Mouse (Mus musculus) forebrain, embryonic 15.5 days (tissue): ENCODE measurements around the gene Gm16253. TPM values are rescaled to one million over a fixed set of nuclear protein-coding genes. Genes with fewer than 3 reads are reported as not detected.
A peak's percentile ranks its signal among the peaks of the same experiment; 100 is the strongest.

Source experiments
- ATAC-seq: fragments of 200-750 bp; cut with Nextera tagmentation; replicated peaks from 2 replicates; pipeline ENCODE4 v1.8.0; 2017; ENCODE audit warnings: mild to moderate bottlenecking, moderate TSS enrichment, moderate library complexity
- H3K27ac ChIP-seq: fragments of 300-500 bp; sonication (generic); replicated peaks from 2 replicates; pipeline ENCODE4 v1.5.1; 2015; ENCODE audit warnings: mild to moderate bottlenecking, inconsistent platforms
- H3K27me3 ChIP-seq: fragments of 300-500 bp; sonication (generic); 2 replicates; pipeline ENCODE4 v1.6.1; 2015; ENCODE audit warnings: inconsistent platforms
- H3K36me3 ChIP-seq: fragments of 300-500 bp; sonication (generic); 2 replicates; pipeline ENCODE4 v1.6.1; 2015; ENCODE audit warnings: mild to moderate bottlenecking, inconsistent platforms
- H3K4me1 ChIP-seq: fragments of 300-500 bp; sonication (generic); 2 replicates; pipeline ENCODE4 v1.6.1; 2015; ENCODE audit warnings: inconsistent platforms
- H3K4me2 ChIP-seq: fragments of 300-500 bp; sonication (generic); replicated peaks from 2 replicates; pipeline ENCODE4 v1.6.1; 2015; ENCODE audit warnings: mild to moderate bottlenecking, inconsistent platforms
- H3K4me3 ChIP-seq: fragments of 300-500 bp; sonication (generic); 2 replicates; pipeline ENCODE4 v1.5.1; 2015; ENCODE audit warnings: mild to moderate bottlenecking, inconsistent platforms
- H3K9ac ChIP-seq: fragments of 300-500 bp; sonication (generic); replicated peaks from 2 replicates; pipeline ENCODE4 v1.6.1; 2015; ENCODE audit warnings: mild to moderate bottlenecking, inconsistent platforms
- H3K9me3 ChIP-seq: fragments of 300-500 bp; sonication (generic); 2 replicates; pipeline ENCODE4 v1.6.1; 2016; ENCODE audit warnings: inconsistent platforms
- WGBS: fragments of 180-500 bp; shearing (Covaris S2); methylation state at CpG from one replicate; pipeline ENCODE4 v1.1.7; 2015; ENCODE audit warnings: mixed read lengths; 5-methylcytosine and 5-hydroxymethylcytosine counted together
- polyA plus RNA-seq: library from polyadenylated mRNA; unstranded; fragments of >200 nt; fragmentation: Nextera tagmentation; extraction: Ambion mirVana; gene quantifications from 2 replicates; pipeline ENCODE4 v1.2.1, GENCODE M21; 2015

The Gm16253 gene
- polyA plus RNA-seq, 1 experiment from 2014 or later = 0.92 TPM

DNA sequence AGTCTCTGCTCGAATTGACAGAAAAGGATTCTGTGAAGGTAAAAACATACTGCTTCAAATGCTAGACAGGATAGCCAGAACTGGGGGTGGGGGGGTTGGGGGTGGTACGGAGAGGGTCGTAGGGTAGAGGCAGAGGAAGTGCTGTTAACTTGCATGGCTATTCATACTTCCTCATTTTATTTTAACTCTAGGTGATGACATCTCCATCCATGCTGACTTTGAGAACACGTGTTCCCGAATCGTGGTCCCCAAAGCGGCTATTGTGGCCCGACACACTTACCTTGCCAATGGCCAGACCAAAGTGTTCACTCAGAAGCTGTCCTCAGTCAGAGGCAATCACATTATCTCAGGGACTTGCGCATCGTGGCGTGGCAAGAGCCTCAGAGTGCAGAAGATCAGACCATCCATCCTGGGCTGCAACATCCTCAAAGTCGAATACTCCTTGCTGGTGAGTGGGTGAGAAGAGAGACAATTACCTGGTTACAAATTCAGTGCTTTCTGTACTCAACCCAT, 17.3 kb upstream of the Gm16253 start:
- Histone ChIP-seq H3K9ac (no peak overlapping the region; the same call in 1 of the 2 replicates), H3K4me2 (peak overlapping the region; percentile 75), H3K27me3 (no peaks in the 10 kb centered on the region), H3K4me1 (peaks cover 62% of the 10 kb centered on the region), H3K9me3 (no peaks in the 10 kb centered on the region), H3K4me3 (peak overlapping the region; percentile 63), H3K36me3 (peaks cover 18% of the 10 kb centered on the region), H3K27ac (no peak overlapping the region)
- 90% methylated on average over 12 of the region's 12 CpGs for WGBS
- ATAC-seq = no peak

DNA sequence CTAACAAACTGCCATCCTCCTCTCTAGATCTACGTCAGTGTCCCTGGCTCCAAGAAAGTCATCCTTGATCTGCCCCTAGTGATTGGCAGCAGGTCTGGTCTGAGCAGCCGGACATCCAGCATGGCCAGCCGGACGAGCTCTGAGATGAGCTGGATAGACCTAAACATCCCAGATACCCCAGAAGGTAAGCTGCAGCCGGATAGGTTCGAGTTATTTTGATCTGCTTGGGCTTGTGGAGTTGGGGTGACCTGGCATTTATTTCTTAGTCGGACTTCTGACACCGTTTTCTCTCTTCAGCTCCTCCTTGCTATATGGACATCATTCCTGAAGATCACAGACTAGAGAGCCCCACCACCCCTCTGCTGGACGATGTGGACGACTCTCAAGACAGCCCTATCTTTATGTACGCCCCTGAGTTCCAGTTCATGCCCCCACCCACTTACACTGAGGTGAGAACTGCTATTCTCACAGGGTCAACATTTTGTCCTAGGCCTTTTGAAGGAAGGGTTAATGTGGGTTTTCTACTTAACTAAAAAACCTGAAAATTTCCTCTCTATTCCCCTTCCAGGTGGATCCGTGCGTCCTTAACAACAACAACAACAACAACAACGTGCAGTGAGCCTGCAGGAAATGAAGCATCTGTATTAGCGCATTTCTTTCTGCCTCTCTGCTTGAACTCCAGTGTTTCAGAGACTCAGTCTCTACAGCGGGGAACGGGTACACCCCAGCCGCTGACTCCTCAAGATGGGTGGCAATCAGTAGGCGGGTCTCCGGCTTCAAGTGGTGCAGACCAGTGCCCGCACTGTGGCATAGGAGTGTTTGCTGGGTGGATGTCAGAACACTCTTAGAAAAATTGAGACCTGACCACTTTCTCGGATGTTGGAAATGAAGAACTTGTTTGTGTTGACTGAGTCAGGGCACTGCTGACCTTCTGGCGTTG, 16.6 kb upstream of the Gm16253 start:
- no peak overlapping the region for H3K27ac ChIP-seq
- H3K9ac ChIP-seq = no peak overlapping the region; the same call in 1 of the 2 replicates
- peaks cover 18% of the 10 kb centered on the region for H3K36me3 ChIP-seq
- no peaks in the 10 kb centered on the region for H3K27me3 ChIP-seq
- H3K4me2 ChIP-seq = peak overlapping the region; percentile 75
- whole genome bisulfite sequencing = 88% methylated on average over 23 of the region's 23 CpGs
- ATAC-seq = no peak
- peaks cover 56% of the 10 kb centered on the region for H3K4me1 ChIP-seq
- H3K4me3 ChIP-seq = peak overlapping the region; percentile 63
- no peaks in the 10 kb centered on the region for H3K9me3 ChIP-seq

DNA sequence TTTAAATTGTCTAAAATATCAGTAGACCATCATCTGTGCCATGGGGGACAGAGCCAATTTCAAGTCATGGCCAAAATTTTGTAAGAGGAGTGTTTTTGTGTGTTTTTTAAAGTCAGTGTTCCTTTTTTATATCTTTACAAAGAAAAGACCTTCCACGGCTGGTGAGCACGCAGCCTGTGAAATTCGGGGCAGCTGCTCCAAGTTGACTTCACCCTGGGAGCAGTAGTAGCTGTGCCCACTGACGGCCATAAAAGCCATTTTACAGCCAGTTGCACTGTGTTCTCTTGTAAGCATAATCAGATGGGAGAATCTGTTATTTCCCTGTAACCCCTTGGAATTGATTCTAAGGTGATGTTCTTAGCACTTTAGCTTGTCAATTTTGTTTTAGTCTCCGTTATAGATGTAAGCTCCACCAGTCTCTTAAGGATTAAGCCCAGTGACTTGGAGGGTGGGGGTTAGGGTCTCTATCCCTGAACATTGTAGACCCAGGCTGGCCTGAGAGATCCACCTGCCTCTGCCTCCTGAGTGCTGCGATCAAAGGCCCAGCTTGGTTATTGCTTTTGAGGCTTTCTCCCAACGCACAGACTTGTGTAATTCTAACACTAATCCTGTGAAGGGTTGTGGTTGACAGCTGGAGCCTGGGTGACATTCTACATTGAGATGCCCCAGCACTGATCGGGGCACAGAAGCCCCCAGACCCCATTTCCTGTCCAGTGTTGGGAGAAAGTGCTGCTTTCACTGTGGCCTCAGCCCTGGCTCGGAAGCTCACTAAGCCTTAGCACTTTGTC, 15.7 kb upstream of the Gm16253 start:
- 90% methylated on average over 9 of the region's 9 CpGs for WGBS
- no peak overlapping the region for H3K9ac ChIP-seq
- peak overlapping the region; percentile 75 for H3K4me2 ChIP-seq
- H3K9me3 ChIP-seq = no peaks in the 10 kb centered on the region
- H3K36me3 ChIP-seq = peaks cover 18% of the 10 kb centered on the region
- H3K4me1 ChIP-seq = peaks cover 47% of the 10 kb centered on the region
- H3K4me3 ChIP-seq = peak overlapping the region; percentile 63
- no peak for ATAC-seq
- H3K27me3 ChIP-seq = no peaks in the 10 kb centered on the region
- no peak overlapping the region for H3K27ac ChIP-seq

DNA sequence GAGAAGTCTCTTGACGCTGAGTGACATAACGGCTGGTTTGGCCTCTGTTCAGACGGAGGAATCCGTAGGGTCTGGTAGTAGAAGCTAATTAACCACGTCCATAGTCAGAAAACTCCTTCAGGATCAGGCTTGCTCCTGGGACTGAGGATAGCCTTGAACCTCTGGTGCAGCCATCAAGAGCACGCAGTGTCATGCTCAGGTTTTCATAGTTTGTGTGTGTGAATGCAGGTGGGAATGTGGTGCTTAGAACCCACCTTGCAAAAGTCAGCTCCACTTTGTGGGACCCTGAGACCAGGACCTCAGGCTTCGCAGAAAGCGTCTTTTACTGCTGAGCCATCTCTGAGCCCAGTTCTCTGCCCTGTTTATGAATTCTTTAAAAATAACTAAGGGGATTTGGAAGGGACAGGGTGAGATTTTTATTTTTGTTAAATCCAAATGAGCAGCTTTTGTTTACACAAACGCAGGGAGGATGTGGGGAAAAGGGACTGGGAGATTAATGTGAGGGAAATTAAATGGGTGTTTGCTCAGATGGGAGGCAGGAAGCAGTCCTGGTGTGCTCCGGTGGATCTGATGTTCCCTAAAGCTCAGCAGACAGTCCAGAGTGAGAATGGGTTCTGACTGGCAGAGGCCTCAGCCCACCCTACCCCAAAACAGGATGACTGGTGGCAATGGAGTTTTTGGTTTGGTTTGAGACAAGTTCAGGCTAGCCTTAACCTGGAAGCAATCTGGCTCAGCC, 14.7 kb upstream of the Gm16253 start:
- no peak for ATAC-seq
- Histone ChIP-seq H3K27ac (peak overlapping the region; percentile 4), H3K9me3 (no peaks in the 10 kb centered on the region), H3K36me3 (peaks cover 18% of the 10 kb centered on the region), H3K4me3 (no peak overlapping the region), H3K4me2 (no peak overlapping the region), H3K9ac (no peak overlapping the region), H3K27me3 (no peaks in the 10 kb centered on the region), H3K4me1 (peaks cover 38% of the 10 kb centered on the region)
- 58% methylated on average over 10 of the region's 10 CpGs for WGBS

DNA sequence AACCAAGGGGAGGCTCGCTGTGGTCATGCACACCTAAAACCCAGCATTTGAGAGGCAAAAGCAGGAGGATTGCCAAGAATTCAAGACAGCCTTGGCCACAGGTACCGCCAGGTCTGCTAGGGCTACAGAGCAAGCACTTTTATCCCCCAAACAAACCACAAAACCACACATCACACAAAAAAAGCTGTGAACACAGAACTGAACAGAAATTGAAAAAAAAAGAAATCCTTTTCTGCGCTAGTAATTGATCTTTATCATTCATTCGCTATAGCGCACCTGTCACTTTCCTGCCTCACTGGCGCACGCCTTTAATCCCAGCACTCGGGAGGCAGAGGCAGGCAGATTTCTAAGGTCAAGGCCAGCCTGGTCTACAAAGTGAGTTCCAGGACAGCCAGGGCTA, 13.5 kb upstream of the Gm16253 start:
- Histone ChIP-seq H3K4me1 (peaks cover 36% of the 10 kb centered on the region), H3K4me3 (no peak overlapping the region), H3K9me3 (no peaks in the 10 kb centered on the region), H3K27ac (no peak overlapping the region), H3K4me2 (no peak overlapping the region), H3K36me3 (peaks cover 18% of the 10 kb centered on the region), H3K9ac (no peak overlapping the region), H3K27me3 (no peaks in the 10 kb centered on the region)
- no peak for ATAC-seq
- 95% methylated on average over 8 of the region's 8 CpGs for WGBS

DNA sequence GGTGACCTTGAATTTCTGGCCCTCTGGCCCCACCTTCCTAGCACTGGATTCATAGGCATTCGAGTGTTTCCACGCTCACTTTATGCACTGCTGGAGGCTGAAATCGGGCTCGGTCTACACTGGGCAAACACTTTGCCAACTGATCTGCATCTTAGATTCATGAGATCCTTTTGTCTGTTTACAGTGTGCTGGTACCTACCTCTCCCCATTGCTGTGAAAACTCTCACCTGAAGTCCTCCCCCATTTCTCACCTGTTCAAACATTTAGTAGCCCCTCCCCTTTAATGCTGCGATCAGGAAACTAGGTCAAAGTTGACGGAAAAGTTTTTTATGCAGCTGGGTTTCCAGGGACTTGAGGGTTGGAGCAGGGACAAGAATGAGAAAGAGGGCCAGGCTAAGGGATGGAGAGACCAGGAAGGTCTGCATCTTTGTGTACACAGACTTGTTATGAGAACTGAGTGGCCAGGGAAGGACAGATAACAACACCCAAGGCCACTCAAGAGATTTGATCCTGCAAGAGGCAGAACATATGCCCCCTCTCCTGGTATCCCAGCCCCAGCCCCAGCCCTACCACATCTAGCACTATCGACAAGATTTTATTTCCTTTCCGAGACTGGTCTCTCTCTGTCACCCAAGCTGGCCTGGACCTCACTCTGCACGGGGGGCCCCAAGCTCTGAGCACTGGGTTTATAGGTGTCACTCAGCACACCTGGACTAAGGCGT, 12.7 kb upstream of the Gm16253 start:
- Histone ChIP-seq H3K36me3 (peaks cover 18% of the 10 kb centered on the region), H3K9ac (no peak overlapping the region), H3K4me2 (no peak overlapping the region), H3K9me3 (no peaks in the 10 kb centered on the region), H3K27me3 (no peaks in the 10 kb centered on the region), H3K4me3 (no peak overlapping the region), H3K27ac (0 out of 2 replicates have a peak overlapping the region, but pooled peaks have one; percentile 15), H3K4me1 (peaks cover 29% of the 10 kb centered on the region)
- 82% methylated on average over 10 of the region's 10 CpGs for WGBS
- no peak for ATAC-seq

DNA sequence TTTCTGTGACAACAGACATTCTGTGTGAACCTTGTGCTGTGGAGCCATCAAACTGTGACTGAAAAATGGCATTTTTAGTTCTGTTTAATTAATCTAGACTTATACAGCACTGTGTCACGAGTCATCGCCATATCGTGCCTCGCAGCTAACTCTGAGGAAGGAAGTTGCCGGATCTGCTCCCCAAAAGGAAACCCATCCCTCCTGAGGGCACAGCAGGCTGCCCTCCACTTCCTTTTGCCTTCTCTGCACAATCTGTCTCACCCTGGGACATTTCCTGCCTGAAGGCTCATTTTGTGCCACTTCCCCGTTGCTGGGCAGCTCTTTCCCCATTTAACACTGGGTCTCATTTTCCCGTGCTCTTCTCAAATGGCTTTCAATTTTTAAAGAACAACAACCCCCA, 12.2 kb upstream of the Gm16253 start:
- Histone ChIP-seq H3K4me2 (no peak overlapping the region), H3K9me3 (no peaks in the 10 kb centered on the region), H3K27ac (0 out of 2 replicates have a peak overlapping the region, but pooled peaks have one; percentile 15), H3K9ac (no peak overlapping the region), H3K27me3 (no peaks in the 10 kb centered on the region), H3K36me3 (peaks cover 18% of the 10 kb centered on the region), H3K4me3 (no peak overlapping the region), H3K4me1 (peaks cover 23% of the 10 kb centered on the region)
- no peak for ATAC-seq
- 82% methylated on average over 7 of the region's 7 CpGs for WGBS

DNA sequence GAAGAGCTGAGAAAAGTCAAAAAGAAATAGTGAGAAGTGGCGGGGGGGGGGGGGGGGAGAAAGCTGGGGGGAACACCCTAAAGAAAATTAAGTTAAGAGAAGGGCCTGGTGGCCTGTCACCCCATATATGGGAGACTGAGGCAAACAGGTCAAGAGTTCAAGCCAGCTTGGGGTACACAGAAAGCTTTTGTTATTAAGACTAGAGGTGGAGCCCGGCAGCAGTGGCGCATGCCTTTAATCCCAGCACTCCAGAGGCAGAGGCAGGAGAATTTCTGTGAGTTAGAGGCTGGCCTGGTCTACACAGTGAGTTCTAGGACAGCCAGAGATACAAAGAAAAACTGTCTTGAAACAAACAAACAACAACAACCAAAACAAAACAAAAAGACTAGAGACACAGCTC, 11.7 kb upstream of the Gm16253 start:
- peaks cover 13% of the 10 kb centered on the region for H3K36me3 ChIP-seq
- ATAC-seq = no peak
- WGBS = 97% methylated on average over 3 of the region's 3 CpGs
- no peak overlapping the region for H3K27ac ChIP-seq
- H3K4me2 ChIP-seq = no peak overlapping the region
- peaks cover 19% of the 10 kb centered on the region for H3K4me1 ChIP-seq
- no peaks in the 10 kb centered on the region for H3K27me3 ChIP-seq
- no peaks in the 10 kb centered on the region for H3K9me3 ChIP-seq
- H3K4me3 ChIP-seq = no peak overlapping the region
- no peak overlapping the region for H3K9ac ChIP-seq

DNA sequence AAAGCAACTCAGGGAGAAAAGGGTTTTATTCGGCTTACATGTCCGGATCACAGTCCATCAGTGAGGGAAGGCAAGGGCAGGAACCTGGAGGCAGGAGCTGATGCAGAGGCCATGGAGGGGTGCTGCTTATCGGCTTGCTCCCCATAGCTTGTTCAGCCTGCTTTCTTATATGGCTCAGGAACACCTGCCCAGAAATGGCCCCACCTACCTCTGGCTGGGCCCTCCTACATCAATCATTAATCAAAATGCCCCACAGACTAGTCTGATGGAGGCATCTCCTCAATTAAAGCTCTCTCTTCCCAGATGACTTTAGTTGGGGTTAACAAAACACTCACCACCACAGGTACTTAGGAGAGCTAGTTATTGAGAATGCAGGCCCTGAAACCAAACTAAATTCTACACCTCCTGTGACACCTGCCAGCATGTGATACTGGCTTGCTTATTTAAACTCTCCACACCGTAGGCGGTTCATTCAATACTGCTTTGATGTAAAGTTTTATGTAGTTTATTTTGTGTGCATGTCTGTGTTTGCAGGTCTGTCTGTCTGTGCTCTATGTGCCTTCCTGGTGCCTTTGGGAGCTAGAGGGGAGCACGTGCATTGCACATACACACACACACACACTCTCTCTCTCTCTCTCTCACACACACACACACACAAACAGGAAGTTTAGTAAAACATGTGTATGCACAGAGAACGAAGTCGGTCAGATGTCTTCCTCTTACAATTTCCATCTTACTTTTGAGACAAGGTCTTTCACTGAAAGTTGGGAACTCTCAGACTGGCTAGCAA, 9.9 kb upstream of the Gm16253 start:
- 0 out of 2 replicates have a peak, but pooled peaks cover 2% of the 10 kb centered on the region for H3K4me1 ChIP-seq
- H3K36me3 ChIP-seq = no peaks in the 10 kb centered on the region
- WGBS = 83% methylated on average over 8 of the region's 8 CpGs
- H3K9me3 ChIP-seq = no peaks in the 10 kb centered on the region
- no peak for ATAC-seq
- no peak overlapping the region for H3K9ac ChIP-seq
- no peak overlapping the region for H3K4me2 ChIP-seq
- no peak overlapping the region for H3K27ac ChIP-seq
- no peak overlapping the region for H3K4me3 ChIP-seq
- no peaks in the 10 kb centered on the region for H3K27me3 ChIP-seq

DNA sequence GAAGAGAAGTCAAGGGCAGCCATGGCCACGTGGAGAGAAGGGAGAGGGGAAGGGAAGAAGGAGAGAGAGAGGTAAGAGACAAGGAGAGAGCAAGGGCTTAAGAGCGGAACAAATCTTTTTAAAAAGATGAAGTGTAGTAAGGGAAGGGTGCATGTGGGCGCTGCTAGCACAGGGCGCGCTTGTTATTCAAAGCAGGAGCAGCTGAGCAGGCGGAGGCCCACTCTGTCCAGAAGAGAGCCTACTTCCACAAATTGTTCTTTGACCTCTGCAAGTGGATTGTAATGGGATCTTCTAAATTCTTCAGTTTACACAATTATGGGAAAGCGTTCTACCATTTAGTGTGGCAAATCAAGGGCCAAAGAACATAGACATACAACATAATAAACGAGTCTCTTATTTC, 8.2 kb upstream of the Gm16253 start:
- Histone ChIP-seq H3K4me3 (no peak overlapping the region), H3K9ac (no peak overlapping the region), H3K27ac (no peak overlapping the region), H3K9me3 (no peaks in the 10 kb centered on the region), H3K27me3 (no peaks in the 10 kb centered on the region), H3K4me2 (no peak overlapping the region), H3K4me1 (no peaks in the 10 kb centered on the region), H3K36me3 (no peaks in the 10 kb centered on the region)
- WGBS = 83% methylated on average over 8 of the region's 8 CpGs
- ATAC-seq = no peak
